Mouse (Mus musculus) gastrocnemius, adult 2 months (tissue): ENCODE data around the gene Foxo3. TPM values are rescaled to one million over a fixed set of nuclear protein-coding genes. Genes with fewer than 3 reads are reported as not detected.

Source experiments
- DNase-seq: peaks from one replicate; pipeline ENCODE4 v3.0.0; 2022
- H3K27ac ChIP-seq: fragments of 200-600 bp; 2 replicates; pipeline ENCODE4 v1.8.1; 2022; ENCODE audit warnings: mild to moderate bottlenecking
- H3K4me3 ChIP-seq: fragments of 200-600 bp; 2 replicates; pipeline ENCODE4 v1.8.1; 2022; ENCODE audit warnings: mild to moderate bottlenecking, moderate library complexity
- CTCF ChIP-seq: fragments of 200-600 bp; IDR thresholded peaks from 2 replicates; pipeline ENCODE4 v1.8.1; 2022; ENCODE audit warnings: antibody characterized with exemption, mild to moderate bottlenecking, moderate library complexity
- intact Hi-C: fragments of 180-260 bp; cut with DNase I; formaldehyde crosslinking; loops from one replicate; pipeline ENCODE4 v1.15.1; 2025
- total RNA-seq, 2 experiments: library from RNA; stranded (reverse); gene quantifications; 2 replicates each; pipeline ENCODE4 v1.2.3; 2021

Foxo3 gene
- total RNA-seq, 2 experiments from 2014 or later: 25.7 to 40.5 TPM

GRCm38 (mm10) chr10:42202561-42202960, 74.0 kb downstream of the Foxo3 start:
- Histone ChIP-seq H3K27ac (peak overlapping the region; percentile 65), H3K4me3 (no peak overlapping the region)
- no peak for TF ChIP-seq CTCF
- DNase-seq: no peak
- intact Hi-C loops: loop anchor here (5.0 kb wide), 1 partner anchor 110 kb away; no protein-coding TSS in a partner anchor

- no peak for TF ChIP-seq CTCF
- no peak overlapping the region for H3K4me3 ChIP-seq
- no peak overlapping the region for H3K27ac ChIP-seq
- DNase-seq: no peak
- intact Hi-C loops: no loop called here
Observed at GRCm38 (mm10) chr10:42199472-42199871, 77.1 kb downstream of the Foxo3 start.

- no peak overlapping the region for H3K27ac ChIP-seq
- TF ChIP-seq CTCF: no peak
- intact Hi-C loops: no loop called here
- no peak overlapping the region for H3K4me3 ChIP-seq
- DNase-seq: no peak
Observed at GRCm38 (mm10) chr10:42198682-42199081, 77.9 kb downstream of the Foxo3 start.

- no peak overlapping the region for H3K4me3 ChIP-seq
- no peak for DNase-seq
- intact Hi-C loops: loop anchor here (5.0 kb wide), 2 partner anchors 92 to 162 kb away; no protein-coding TSS in a partner anchor
- H3K27ac ChIP-seq: peak overlapping the region; percentile 35; the same call in 1 of the 2 replicates
- no peak for TF ChIP-seq CTCF
Observed at GRCm38 (mm10) chr10:42194784-42195183, 81.8 kb downstream of the Foxo3 start.

- DNase-seq: no peak
- Histone ChIP-seq H3K4me3 (no peak overlapping the region), H3K27ac (peak overlapping the region; percentile 28; the same call in 1 of the 2 replicates)
- intact Hi-C loops: loop anchor here (5.0 kb wide), 2 partner anchors 92 to 162 kb away; no protein-coding TSS in a partner anchor
- no peak for TF ChIP-seq CTCF
Observed at GRCm38 (mm10) chr10:42193981-42194380, 82.6 kb downstream of the Foxo3 start.

GRCm38 (mm10) chr10:42192951-42193350, 83.6 kb downstream of the Foxo3 start:
- TF ChIP-seq CTCF: no peak
- Histone ChIP-seq H3K27ac (no peak overlapping the region), H3K4me3 (no peak overlapping the region)
- no peak for DNase-seq
- intact Hi-C loops: loop anchor here (5.0 kb wide), 2 partner anchors 91 to 161 kb away; no protein-coding TSS in a partner anchor

GRCm38 (mm10) chr10:42189674-42190434, 86.7 kb downstream of the Foxo3 start:
- intact Hi-C loops: loop anchor here (5.0 kb wide), 3 partner anchors 88 to 158 kb away; no protein-coding TSS in a partner anchor
- TF ChIP-seq CTCF: no peak
- H3K4me3 ChIP-seq: peak overlapping the region; percentile 15; the same call in 1 of the 2 replicates
- peak overlapping the region; percentile 58 for H3K27ac ChIP-seq
- no peak for DNase-seq

- no peak overlapping the region for H3K4me3 ChIP-seq
- intact Hi-C loops: loop anchor here (5.0 kb wide), 1 partner anchor 97 kb away; no protein-coding TSS in a partner anchor
- H3K27ac ChIP-seq: peak overlapping the region; percentile 58; the same call in 1 of the 2 replicates
- TF ChIP-seq CTCF: no peak
- DNase-seq: no peak
Observed at GRCm38 (mm10) chr10:42189037-42189436, 87.5 kb downstream of the Foxo3 start.

GRCm38 (mm10) chr10:42188091-42188490, 88.5 kb downstream of the Foxo3 start:
- intact Hi-C loops: loop anchor here (5.0 kb wide), 1 partner anchor 96 kb away; no protein-coding TSS in a partner anchor
- Histone ChIP-seq H3K4me3 (no peak overlapping the region), H3K27ac (peak overlapping the region; percentile 40)
- DNase-seq: peak; percentile 59
- no peak for TF ChIP-seq CTCF

- DNase-seq: no peak
- no peak for TF ChIP-seq CTCF
- Histone ChIP-seq H3K4me3 (no peak overlapping the region), H3K27ac (no peak overlapping the region)
- intact Hi-C loops: loop anchor here (5.0 kb wide), 1 partner anchor 95 kb away; no protein-coding TSS in a partner anchor
Observed at GRCm38 (mm10) chr10:42186941-42187401, 89.6 kb downstream of the Foxo3 start.

GRCm38 (mm10) chr10:42180333-42180732, 96.2 kb downstream of the Foxo3 start:
- Histone ChIP-seq H3K4me3 (no peak overlapping the region), H3K27ac (no peak overlapping the region)
- TF ChIP-seq CTCF: no peak
- intact Hi-C loops: no loop called here
- no peak for DNase-seq

- H3K4me3 ChIP-seq: no peak overlapping the region
- no peak for TF ChIP-seq CTCF
- H3K27ac ChIP-seq: no peak overlapping the region
- intact Hi-C loops: loop anchor here (5.0 kb wide), 1 partner anchor 106 kb away; no protein-coding TSS in a partner anchor
- no peak for DNase-seq
Observed at GRCm38 (mm10) chr10:42178751-42179150, 97.8 kb downstream of the Foxo3 start.
